Mouse (Mus musculus) thymus, postnatal 10 days (tissue): ENCODE data around the gene Ssxb8.
"Not testable (repeated sequence)": the region's sequence is repeated elsewhere in the genome, so short reads cannot be mapped to it uniquely, and the experiment has no call there.

ENCODE experiments used
- DNase-seq, 2 experiments: peaks; one replicate each; pipeline ENCODE4 v3.0.0; 2021; ENCODE audit warnings: low spot score in 2 of 2

The Ssxb8 gene

DNA sequence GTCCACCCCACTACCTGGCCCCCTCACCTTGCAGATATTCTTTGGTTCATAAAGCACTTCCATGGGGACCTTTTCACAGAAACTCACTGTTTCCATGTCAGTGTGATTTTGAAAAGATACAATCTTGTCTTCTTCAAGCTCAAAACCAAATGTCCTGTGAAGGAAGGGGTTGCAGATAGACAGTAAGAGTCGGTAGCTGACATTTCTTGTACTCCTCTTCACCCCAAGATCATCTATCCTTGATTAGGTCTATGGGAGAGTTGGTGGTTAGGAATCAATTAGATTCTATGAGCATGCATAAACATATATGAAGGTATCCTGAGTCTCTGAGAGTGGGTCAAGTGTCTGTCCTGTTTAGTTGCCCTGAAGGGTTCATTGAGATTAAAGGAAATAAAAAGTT is at the start of gene Ssxb8:
Ssxb8 (minus strand) TSS at position 101 of the 400 bp plus-strand sequence.
- DNase-seq, result not testable (repeated sequence)

DNA sequence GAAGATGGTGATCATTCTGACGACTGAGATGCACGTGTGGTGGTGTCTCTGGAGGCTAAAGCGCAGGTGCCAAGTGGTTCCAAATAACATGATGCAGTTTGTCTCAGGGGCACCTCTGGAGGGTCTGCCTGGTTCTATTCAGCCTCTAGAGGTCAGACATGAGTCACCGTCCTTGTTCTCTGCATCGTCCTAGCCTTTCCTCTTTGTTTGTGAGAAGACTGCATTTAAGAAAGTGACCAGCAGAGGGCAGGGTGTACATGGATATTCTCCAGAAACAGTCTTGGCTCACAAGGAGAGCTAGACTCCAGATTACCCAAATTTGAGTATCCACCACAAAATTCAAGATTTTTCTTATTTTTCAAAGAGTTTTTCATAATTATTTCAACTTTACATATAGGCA is 42.3 kb upstream of the Ssxb8 start:
- DNase-seq, result peak in 1 of 2 experiments; percentile 2

DNA sequence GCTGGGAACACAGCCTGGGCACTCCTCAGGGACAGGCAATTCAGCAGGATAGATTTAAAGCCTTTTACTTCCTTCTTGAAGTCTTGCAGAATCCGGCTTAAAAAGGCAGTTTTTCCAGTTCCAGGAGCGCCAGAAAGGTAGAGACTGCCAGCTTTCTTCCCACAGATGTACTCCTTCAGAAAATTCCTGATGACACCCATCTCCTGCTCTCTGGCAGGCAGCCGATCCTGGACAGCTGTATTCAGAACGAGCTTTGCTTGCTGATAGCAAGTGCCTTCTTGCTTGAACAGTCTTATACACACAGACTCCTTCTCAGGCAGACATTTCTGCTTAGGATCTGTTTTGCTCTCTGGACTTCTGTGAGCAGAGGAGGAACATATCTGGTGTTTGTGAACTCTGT is 27.6 kb downstream of the Ssxb8 start:
- DNase-seq, result no peak
